Mouse (Mus musculus) embryonic facial prominence, embryonic 15.5 days (tissue): ENCODE measurements around the gene Tfpt. TPM values are rescaled to one million over a fixed set of nuclear protein-coding genes. Genes with fewer than 3 reads are reported as not detected.

Source experiments
- ATAC-seq: fragments of 200-750 bp; cut with Nextera tagmentation; 2 replicates; pipeline ENCODE4 v1.8.0; 2017; ENCODE audit warnings: low read depth, moderate TSS enrichment; ENCODE audit not compliant: insufficient number of reproducible peaks, low FRiP score, low TSS enrichment
- H3K27ac ChIP-seq: fragments of 300-500 bp; sonication (generic); replicated peaks from 2 replicates; pipeline ENCODE4 v1.5.1; 2015; ENCODE audit warnings: mild to moderate bottlenecking, inconsistent platforms
- H3K27me3 ChIP-seq: fragments of 300-500 bp; sonication (generic); 2 replicates; pipeline ENCODE4 v1.6.1; 2015; ENCODE audit warnings: inconsistent platforms
- H3K36me3 ChIP-seq: fragments of 300-500 bp; sonication (generic); 2 replicates; pipeline ENCODE4 v1.6.1; 2015; ENCODE audit warnings: mild to moderate bottlenecking, inconsistent platforms
- H3K4me1 ChIP-seq: fragments of 300-500 bp; sonication (generic); 2 replicates; pipeline ENCODE4 v1.6.1; 2015; ENCODE audit warnings: inconsistent platforms
- H3K4me2 ChIP-seq: fragments of 300-500 bp; sonication (generic); replicated peaks from 2 replicates; pipeline ENCODE4 v1.6.1; 2015; ENCODE audit warnings: mild to moderate bottlenecking, inconsistent platforms
- H3K4me3 ChIP-seq: fragments of 300-500 bp; sonication (generic); replicated peaks from 2 replicates; pipeline ENCODE4 v1.5.1; 2015; ENCODE audit warnings: mild to moderate bottlenecking, inconsistent platforms
- H3K9ac ChIP-seq: fragments of 300-500 bp; sonication (generic); 2 replicates; pipeline ENCODE4 v1.6.1; 2015; ENCODE audit warnings: inconsistent platforms
- H3K9me3 ChIP-seq: fragments of 300-500 bp; sonication (generic); replicated peaks from 2 replicates; pipeline ENCODE4 v1.6.1; 2016; ENCODE audit warnings: inconsistent platforms
- WGBS: fragments of 180-500 bp; shearing (Covaris S2); methylation state at CpG from one replicate; pipeline ENCODE4 v1.1.7; 2015; 5-methylcytosine and 5-hydroxymethylcytosine counted together
- polyA plus RNA-seq: library from polyadenylated mRNA; unstranded; fragments of >200 nt; fragmentation: Nextera tagmentation; extraction: Ambion mirVana; gene quantifications from 2 replicates; pipeline ENCODE4 v1.2.1, GENCODE M21; 2015

Gene Tfpt
- polyA plus RNA-seq, 1 experiment from 2014 or later = 28.3 TPM

DNA sequence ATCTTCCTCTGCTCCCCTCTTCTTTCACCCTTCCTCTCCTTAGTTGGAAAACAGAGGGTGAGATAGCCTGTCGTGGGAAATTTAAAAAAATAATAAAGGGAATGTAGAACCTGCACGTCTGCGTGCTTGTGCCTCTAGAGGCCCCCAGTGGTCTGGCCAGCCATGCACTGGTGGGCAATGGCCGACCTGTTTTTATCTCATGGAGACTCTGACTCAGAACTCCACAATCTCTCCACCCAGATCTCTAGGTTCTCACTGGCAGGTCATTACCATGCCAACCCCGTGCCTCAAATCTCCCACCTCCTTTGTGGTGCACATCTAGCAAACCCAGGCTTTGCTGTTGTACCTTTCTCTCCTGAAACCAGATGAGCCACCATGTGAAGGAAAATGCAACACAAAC, 35.0 kb downstream of the Tfpt start:
- WGBS = 16% methylated on average over 5 of the region's 5 CpGs
- no peak overlapping the region for H3K27ac ChIP-seq
- H3K4me3 ChIP-seq = no peak overlapping the region; the same call in 1 of the 2 replicates

GRCm38 (mm10) chr7:3593855-3594254, 35.9 kb downstream of the Tfpt start:
- Histone ChIP-seq H3K27me3 (no peaks in the 10 kb centered on the region), H3K4me2 (no peak overlapping the region), H3K9me3 (no peaks in the 10 kb centered on the region), H3K4me1 (no peaks in the 10 kb centered on the region), H3K9ac (no peak overlapping the region), H3K4me3 (no peak overlapping the region), H3K36me3 (no peaks in the 10 kb centered on the region), H3K27ac (no peak overlapping the region)
- ATAC-seq = no peak

More for the DNA sequence above, 35.0 kb downstream of the Tfpt start:
- Histone ChIP-seq H3K9ac (no peak overlapping the region), H3K36me3 (no peaks in the 10 kb centered on the region), H3K27me3 (no peaks in the 10 kb centered on the region), H3K9me3 (no peaks in the 10 kb centered on the region), H3K4me1 (no peaks in the 10 kb centered on the region), H3K4me2 (0 out of 2 replicates have a peak overlapping the region, but pooled peaks have one; percentile 2)
- ATAC-seq = no peak

DNA sequence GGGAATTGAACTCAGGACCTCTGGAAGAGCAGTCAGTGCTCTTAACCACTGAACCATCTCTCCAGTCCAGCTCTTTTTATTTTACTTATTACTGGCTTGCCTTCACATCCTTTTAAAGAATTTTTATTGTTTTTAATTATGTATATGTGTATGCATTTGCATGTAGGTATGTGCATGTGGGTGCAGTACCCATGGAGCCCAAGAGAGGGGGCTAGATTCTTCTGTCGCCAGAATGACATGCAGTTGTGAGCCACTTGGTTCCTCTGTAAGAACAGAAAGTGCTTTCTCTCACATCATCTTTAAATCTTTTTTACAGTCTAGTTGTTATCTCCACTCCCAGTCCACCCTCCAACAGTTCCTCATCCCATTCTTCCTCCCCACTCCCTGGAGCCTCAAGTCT, 38.2 kb downstream of the Tfpt start:
- no peak overlapping the region for H3K27ac ChIP-seq
- WGBS = 81% methylated on average over 1 of the region's 1 CpGs

GRCm38 (mm10) chr7:3590550-3590949, 39.2 kb downstream of the Tfpt start:
- Histone ChIP-seq H3K9me3 (no peaks in the 10 kb centered on the region), H3K9ac (no peak overlapping the region), H3K4me1 (no peaks in the 10 kb centered on the region; the same call in 1 of the 2 replicates), H3K27me3 (no peaks in the 10 kb centered on the region), H3K27ac (no peak overlapping the region), H3K36me3 (no peaks in the 10 kb centered on the region), H3K4me2 (no peak overlapping the region), H3K4me3 (no peak overlapping the region)
- ATAC-seq = no peak
- WGBS = 78% methylated on average over 3 of the region's 3 CpGs

More for the DNA sequence above, 38.2 kb downstream of the Tfpt start:
- no peak overlapping the region for H3K4me3 ChIP-seq
- no peak overlapping the region for H3K4me2 ChIP-seq
- ATAC-seq = no peak
- H3K4me1 ChIP-seq = no peaks in the 10 kb centered on the region
- H3K9ac ChIP-seq = no peak overlapping the region
- H3K9me3 ChIP-seq = no peaks in the 10 kb centered on the region
- H3K27me3 ChIP-seq = no peaks in the 10 kb centered on the region
- H3K36me3 ChIP-seq = no peaks in the 10 kb centered on the region

GRCm38 (mm10) chr7:3587292-3587691, 42.4 kb downstream of the Tfpt start:
- no peak for ATAC-seq
- no peak overlapping the region for H3K27ac ChIP-seq
- no peaks in the 10 kb centered on the region for H3K9me3 ChIP-seq
- no peaks in the 10 kb centered on the region for H3K36me3 ChIP-seq
- 45% methylated on average over 1 of the region's 1 CpGs for WGBS
- no peaks in the 10 kb centered on the region; the same call in 1 of the 2 replicates for H3K4me1 ChIP-seq
- H3K9ac ChIP-seq = no peak overlapping the region
- H3K4me3 ChIP-seq = no peak overlapping the region
- H3K27me3 ChIP-seq = no peaks in the 10 kb centered on the region
- no peak overlapping the region for H3K4me2 ChIP-seq

- Histone ChIP-seq H3K27ac (no peak overlapping the region), H3K4me3 (no peak overlapping the region), H3K4me2 (no peak overlapping the region), H3K4me1 (no peaks in the 10 kb centered on the region; the same call in 1 of the 2 replicates), H3K9ac (no peak overlapping the region), H3K36me3 (no peaks in the 10 kb centered on the region), H3K9me3 (no peaks in the 10 kb centered on the region), H3K27me3 (no peaks in the 10 kb centered on the region)
- WGBS = 7% methylated on average over 5 of the region's 5 CpGs
- ATAC-seq = no peak
These were observed 43.5 kb downstream of the Tfpt start for GRCm38 (mm10) chr7:3586255-3586654.

- H3K36me3 ChIP-seq = no peaks in the 10 kb centered on the region
- H3K27me3 ChIP-seq = no peaks in the 10 kb centered on the region
- no peak overlapping the region for H3K27ac ChIP-seq
- H3K4me3 ChIP-seq = no peak overlapping the region
- no peak for ATAC-seq
- H3K9me3 ChIP-seq = no peaks in the 10 kb centered on the region
- H3K4me2 ChIP-seq = no peak overlapping the region
- H3K4me1 ChIP-seq = no peaks in the 10 kb centered on the region; the same call in 1 of the 2 replicates
- 16% methylated on average over 6 of the region's 6 CpGs for WGBS
- H3K9ac ChIP-seq = no peak overlapping the region
These were observed 44.0 kb downstream of the Tfpt start for GRCm38 (mm10) chr7:3585763-3586162.

DNA sequence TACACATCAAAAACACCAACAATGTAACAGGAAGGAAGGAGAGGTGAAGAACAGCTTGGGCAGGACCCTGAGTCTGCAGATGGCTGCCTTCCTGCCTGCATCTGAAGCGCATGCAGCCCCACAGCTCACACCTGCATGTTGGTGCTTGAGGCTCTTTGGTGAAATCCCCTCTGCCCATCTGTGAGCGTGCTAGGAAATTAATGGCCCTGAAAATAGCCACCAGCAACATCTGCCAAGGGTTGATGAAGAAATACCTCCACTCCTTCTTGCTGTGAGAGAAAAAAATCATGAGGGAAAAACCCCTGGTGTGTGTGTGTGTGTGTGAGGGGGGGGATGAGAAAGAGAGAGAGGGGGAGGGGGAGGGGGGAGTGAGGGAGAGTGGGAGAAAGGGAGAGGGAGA, 49.7 kb downstream of the Tfpt start:
- no peak overlapping the region for H3K4me3 ChIP-seq
- ATAC-seq = no peak
- WGBS = 55% methylated on average over 2 of the region's 2 CpGs

GRCm38 (mm10) chr7:3578952-3579546, 50.7 kb downstream of the Tfpt start:
- no peaks in the 10 kb centered on the region for H3K27me3 ChIP-seq
- no peak overlapping the region for H3K4me2 ChIP-seq
- no peak overlapping the region for H3K9ac ChIP-seq
- no peak for ATAC-seq
- 72% methylated on average over 6 of the region's 6 CpGs for WGBS
- no peak overlapping the region for H3K4me3 ChIP-seq
- no peak overlapping the region for H3K27ac ChIP-seq
- no peaks in the 10 kb centered on the region for H3K4me1 ChIP-seq
- no peaks in the 10 kb centered on the region for H3K9me3 ChIP-seq
- H3K36me3 ChIP-seq = no peaks in the 10 kb centered on the region

More for the DNA sequence above, 49.7 kb downstream of the Tfpt start:
- no peaks in the 10 kb centered on the region for H3K4me1 ChIP-seq
- H3K9me3 ChIP-seq = no peaks in the 10 kb centered on the region
- no peaks in the 10 kb centered on the region for H3K27me3 ChIP-seq
- no peak overlapping the region for H3K27ac ChIP-seq
- H3K9ac ChIP-seq = no peak overlapping the region
- H3K4me2 ChIP-seq = no peak overlapping the region
- H3K36me3 ChIP-seq = no peaks in the 10 kb centered on the region

DNA sequence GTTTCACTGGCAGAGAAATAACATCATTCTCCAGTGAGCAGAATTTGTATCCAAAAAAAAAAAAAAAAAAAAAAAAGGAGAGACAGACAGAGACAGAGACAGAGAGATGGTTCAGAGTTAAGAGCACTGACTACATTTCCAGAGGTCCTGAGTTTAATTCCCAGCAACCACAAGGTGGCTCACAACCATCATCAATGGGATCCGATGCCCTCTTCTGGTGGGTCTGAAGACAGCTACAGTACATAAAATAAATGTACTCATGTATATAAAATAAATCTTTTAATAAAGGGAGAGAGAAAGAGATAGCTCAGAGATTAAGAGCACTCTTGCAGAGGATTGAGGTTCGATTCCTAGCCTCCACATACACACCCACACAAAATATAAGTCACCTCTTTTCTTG, 51.5 kb downstream of the Tfpt start:
- WGBS = 77% methylated on average over 2 of the region's 2 CpGs
- no peaks in the 10 kb centered on the region for H3K36me3 ChIP-seq
- no peak for ATAC-seq

DNA sequence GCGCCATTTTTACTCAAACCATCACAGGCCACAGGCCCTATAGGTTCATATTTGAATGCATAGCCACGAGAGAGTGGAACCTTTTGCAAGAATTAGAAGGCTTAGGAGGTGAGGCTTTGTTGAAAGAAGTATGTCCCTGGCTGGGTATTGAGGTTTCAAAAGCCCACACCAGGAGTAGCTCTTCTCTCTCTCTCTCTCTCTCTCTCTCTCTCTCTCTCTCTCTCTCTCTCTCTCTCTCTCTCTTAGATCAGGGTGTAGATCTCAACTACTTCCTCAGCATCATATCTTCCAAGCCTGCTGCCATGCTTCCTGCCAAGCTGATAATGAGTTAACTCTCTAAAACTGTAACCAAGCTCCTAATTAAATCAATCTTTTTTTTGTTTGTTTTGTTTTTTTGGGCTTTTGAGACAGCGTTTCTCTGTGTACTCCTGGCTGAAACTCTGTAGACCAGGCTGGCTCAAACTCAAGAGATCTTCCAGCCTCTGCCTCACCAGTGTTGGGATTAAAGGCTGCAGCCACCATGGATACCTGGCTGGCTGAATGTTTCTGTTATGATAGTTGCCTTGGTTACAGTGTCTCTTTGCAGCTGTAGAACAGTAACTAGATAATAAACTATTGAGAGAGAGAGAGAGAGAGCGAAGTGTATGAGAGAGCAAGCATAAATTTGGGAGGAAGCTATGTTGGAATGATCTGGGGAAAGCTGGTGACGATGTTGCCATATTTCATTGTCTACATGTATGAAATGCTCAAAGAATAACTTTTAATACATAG, 53.2 kb downstream of the Tfpt start:
- no peak for ATAC-seq
- no peaks in the 10 kb centered on the region for H3K9me3 ChIP-seq
- no peak overlapping the region for H3K27ac ChIP-seq
- H3K4me3 ChIP-seq = no peak overlapping the region
- H3K27me3 ChIP-seq = no peaks in the 10 kb centered on the region
- no peaks in the 10 kb centered on the region for H3K36me3 ChIP-seq
- 75% methylated on average over 5 of the region's 5 CpGs for WGBS
- no peak overlapping the region for H3K4me2 ChIP-seq
- H3K9ac ChIP-seq = no peak overlapping the region
- no peaks in the 10 kb centered on the region for H3K4me1 ChIP-seq

More for the DNA sequence above, 51.5 kb downstream of the Tfpt start:
- Histone ChIP-seq H3K9ac (no peak overlapping the region), H3K4me1 (no peaks in the 10 kb centered on the region), H3K4me2 (no peak overlapping the region), H3K9me3 (no peaks in the 10 kb centered on the region), H3K27ac (no peak overlapping the region), H3K27me3 (no peaks in the 10 kb centered on the region), H3K4me3 (no peak overlapping the region)
